ENCODE assay signal across 29 mouse cellular contexts in genomic region chr17:17678781-17679180, GRCm38 (mm10). TPM values are rescaled to one million over a fixed set of nuclear protein-coding genes. Genes with fewer than 3 reads are reported as not detected.
DNase-seq lines count a peak whose midpoint lies in the region; ATAC-seq and TF ChIP-seq lines count a peak whose summit lies in the region.
"Had no signal": no experiment of that assay in that cellular context is flagged by ENCODE, and none has a peak within 500 bp of the region (broad histone marks: within the 10 kb centered on the region; RNA-seq: fewer than 3 reads in every experiment).

No protein-coding gene starts in this region.

- no peaks in the 10 kb centered on the region for H3K36me3 ChIP-seq in forebrain, embryonic 11.5 days (ENCODE audit: control insufficient read depth, insufficient read depth, low read length)
- H3K36me3 ChIP-seq in forebrain, postnatal 0 days (ENCODE audit: insufficient read depth) = no peaks in the 10 kb centered on the region
- H3K36me3 ChIP-seq in forebrain, embryonic 14.5 days (ENCODE audit: control insufficient read depth, insufficient read depth, low read length) = no peaks in the 10 kb centered on the region
- H3K36me3 ChIP-seq in forebrain, embryonic 16.5 days (ENCODE audit: control insufficient read depth, insufficient read depth) = no peaks in the 10 kb centered on the region
- no peaks in the 10 kb centered on the region for H3K36me3 ChIP-seq in midbrain, postnatal 0 days (ENCODE audit: insufficient read depth, low read length)
- H3K36me3 ChIP-seq in midbrain, embryonic 15.5 days (replicated peaks) = no peaks in the 10 kb centered on the region
- H3K36me3 ChIP-seq: embryonic facial prominence, embryonic 13.5 days; embryonic facial prominence, embryonic 15.5 days; forebrain, embryonic 10.5 days; G1E had no signal

- H3K27me3 ChIP-seq in forebrain, embryonic 11.5 days (ENCODE audit: control insufficient read depth, insufficient read depth, low read length) = no peaks in the 10 kb centered on the region
- H3K27me3 ChIP-seq in forebrain, postnatal 0 days (ENCODE audit: insufficient read depth, low read length) = no peaks in the 10 kb centered on the region
- H3K27me3 ChIP-seq in forebrain, embryonic 14.5 days (replicated peaks; ENCODE audit: control insufficient read depth, insufficient read depth, low read length) = no peaks in the 10 kb centered on the region
- no peaks in the 10 kb centered on the region for H3K27me3 ChIP-seq in forebrain, embryonic 16.5 days (replicated peaks; ENCODE audit: control insufficient read depth, insufficient read depth, low read length)
- no peaks in the 10 kb centered on the region for H3K27me3 ChIP-seq in midbrain, postnatal 0 days (ENCODE audit: insufficient read depth, low read length)
- H3K27me3 ChIP-seq in midbrain, embryonic 15.5 days (replicated peaks) = no peaks in the 10 kb centered on the region
- H3K27me3 ChIP-seq: CH12.LX; embryonic facial prominence, embryonic 13.5 days; embryonic facial prominence, embryonic 15.5 days had no signal

- no peak for DNase-seq in forebrain, embryonic 11.5 days (ENCODE audit: low spot score)
- DNase-seq in forebrain, postnatal 0 days = no peak
- DNase-seq in forebrain, embryonic 14.5 days (ENCODE audit: low spot score) = peak; percentile 58
- DNase-seq in midbrain, postnatal 0 days (ENCODE audit: low spot score) = peak; percentile 12
- peak; percentile 5 for DNase-seq in Muller cell, postnatal 12 days (ENCODE audit: inconsistent ontology term)
- DNase-seq in lung, postnatal 4 days = no peak
- DNase-seq: adrenal gland, adult 2 months; adrenal gland, postnatal 10 days; adrenal gland, postnatal 25 days; B cell, adult 2 months; cerebellum, adult 18-20 months; cerebellum, adult 8-10 months; cerebellum, adult 9-11 months; cerebellum, postnatal 14 days; cerebellum, postnatal 36 days; embryo, embryonic 11 days had no signal

- 80% methylated on average over 1 of the region's 1 CpGs for WGBS in forebrain, embryonic 11.5 days
- WGBS in forebrain, postnatal 0 days = 49% methylated on average over 1 of the region's 1 CpGs
- 50% methylated on average over 1 of the region's 1 CpGs for WGBS in forebrain, embryonic 14.5 days
- WGBS in forebrain, embryonic 16.5 days = 53% methylated on average over 1 of the region's 1 CpGs
- 90% methylated on average over 1 of the region's 1 CpGs for WGBS in midbrain, postnatal 0 days
- WGBS in midbrain, embryonic 15.5 days = 89% methylated on average over 1 of the region's 1 CpGs

- no peak for TF ChIP-seq CTCF in forebrain, postnatal 0 days (IDR thresholded peaks at IDR 0.05; ENCODE audit: low read depth)
- no peak for TF ChIP-seq CTCF in midbrain, postnatal 0 days (IDR thresholded peaks at IDR 0.05)

- peak; percentile 44; the same call in 1 of the 2 replicates for ATAC-seq in forebrain, embryonic 11.5 days (replicated peaks; ENCODE audit: low FRiP score)
- ATAC-seq in forebrain, postnatal 0 days = no peak
- 0 out of 2 replicates have a peak, but pooled peaks have one; percentile 15 for ATAC-seq in forebrain, embryonic 14.5 days
- ATAC-seq in forebrain, embryonic 16.5 days = no peak
- ATAC-seq in midbrain, postnatal 0 days (ENCODE audit: low FRiP score) = no peak
- no peak for ATAC-seq in midbrain, embryonic 15.5 days (replicated peaks)
- ATAC-seq: CD4-positive, CD25-positive, alpha-beta regulatory T cell, adult 4 months had no signal

- no peak overlapping the region for H3K4me2 ChIP-seq in forebrain, embryonic 11.5 days (ENCODE audit: low read depth, low read length, severe bottlenecking)
- H3K4me2 ChIP-seq in forebrain, postnatal 0 days (ENCODE audit: low read depth) = no peak overlapping the region
- no peak overlapping the region for H3K4me2 ChIP-seq in forebrain, embryonic 14.5 days (ENCODE audit: low read length)
- H3K4me2 ChIP-seq in forebrain, embryonic 16.5 days (ENCODE audit: low read length) = no peak overlapping the region
- H3K4me2 ChIP-seq in midbrain, postnatal 0 days (ENCODE audit: low read depth, low read length, poor library complexity, severe bottlenecking) = no peak overlapping the region
- H3K4me2 ChIP-seq in midbrain, embryonic 15.5 days = no peak overlapping the region
- H3K4me2 ChIP-seq: embryonic facial prominence, embryonic 13.5 days; embryonic facial prominence, embryonic 15.5 days had no signal

- H3K4me3 ChIP-seq in forebrain, embryonic 11.5 days (ENCODE audit: low read depth, low read length) = no peak overlapping the region
- H3K4me3 ChIP-seq in forebrain, postnatal 0 days (ENCODE audit: low read depth, low read length) = no peak overlapping the region
- no peak overlapping the region for H3K4me3 ChIP-seq in forebrain, embryonic 14.5 days (ENCODE audit: low read depth, low read length)
- H3K4me3 ChIP-seq in forebrain, embryonic 16.5 days (replicated peaks; ENCODE audit: low read length) = no peak overlapping the region
- no peak overlapping the region for H3K4me3 ChIP-seq in midbrain, postnatal 0 days (ENCODE audit: low read depth, low read length)
- no peak overlapping the region for H3K4me3 ChIP-seq in midbrain, embryonic 15.5 days
- H3K4me3 ChIP-seq: embryonic facial prominence, embryonic 13.5 days; embryonic facial prominence, embryonic 15.5 days; erythroblast, embryonic 14.5 days; forebrain, embryonic 10.5 days had no signal

- H3K9me3 ChIP-seq in forebrain, embryonic 11.5 days (ENCODE audit: control insufficient read depth, low read length) = no peaks in the 10 kb centered on the region
- H3K9me3 ChIP-seq in forebrain, postnatal 0 days (ENCODE audit: low read length) = no peaks in the 10 kb centered on the region
- H3K9me3 ChIP-seq in forebrain, embryonic 14.5 days (replicated peaks; ENCODE audit: control insufficient read depth, low read length) = no peaks in the 10 kb centered on the region
- no peaks in the 10 kb centered on the region for H3K9me3 ChIP-seq in forebrain, embryonic 16.5 days (ENCODE audit: control insufficient read depth, low read length)
- no peaks in the 10 kb centered on the region for H3K9me3 ChIP-seq in midbrain, postnatal 0 days (ENCODE audit: low read length)
- no peaks in the 10 kb centered on the region for H3K9me3 ChIP-seq in midbrain, embryonic 15.5 days
- H3K9me3 ChIP-seq: embryonic facial prominence, embryonic 13.5 days; embryonic facial prominence, embryonic 15.5 days; forebrain, embryonic 10.5 days; G1E had no signal

- no peak overlapping the region for H3K27ac ChIP-seq in forebrain, embryonic 11.5 days (ENCODE audit: low read depth, low read length)
- H3K27ac ChIP-seq in forebrain, postnatal 0 days (ENCODE audit: low read depth, low read length) = no peak overlapping the region
- no peak overlapping the region for H3K27ac ChIP-seq in forebrain, embryonic 14.5 days (ENCODE audit: low read depth, low read length)
- H3K27ac ChIP-seq in forebrain, embryonic 16.5 days (ENCODE audit: low read length) = no peak overlapping the region
- no peak overlapping the region for H3K27ac ChIP-seq in midbrain, postnatal 0 days (ENCODE audit: low read depth, low read length)
- no peak overlapping the region for H3K27ac ChIP-seq in midbrain, embryonic 15.5 days
- H3K27ac ChIP-seq: embryonic facial prominence, embryonic 13.5 days; embryonic facial prominence, embryonic 15.5 days; forebrain, embryonic 10.5 days had no signal

- H3K4me1 ChIP-seq in forebrain, embryonic 11.5 days (replicated peaks; ENCODE audit: control insufficient read depth, insufficient read depth, low read length) = no peaks in the 10 kb centered on the region
- H3K4me1 ChIP-seq in forebrain, postnatal 0 days (ENCODE audit: insufficient read depth) = no peaks in the 10 kb centered on the region
- H3K4me1 ChIP-seq in forebrain, embryonic 14.5 days (ENCODE audit: control insufficient read depth, insufficient read depth, low read length) = no peaks in the 10 kb centered on the region; the same call in 1 of the 2 replicates
- 0 out of 2 replicates have a peak, but pooled peaks cover 3% of the 10 kb centered on the region for H3K4me1 ChIP-seq in forebrain, embryonic 16.5 days (replicated peaks; ENCODE audit: control insufficient read depth, insufficient read depth, low read length)
- H3K4me1 ChIP-seq in midbrain, postnatal 0 days (ENCODE audit: insufficient read depth, low read length) = no peaks in the 10 kb centered on the region
- H3K4me1 ChIP-seq in midbrain, embryonic 15.5 days = no peaks in the 10 kb centered on the region
- H3K4me1 ChIP-seq: embryonic facial prominence, embryonic 13.5 days; embryonic facial prominence, embryonic 15.5 days; forebrain, embryonic 10.5 days had no signal

- H3K9ac ChIP-seq in forebrain, embryonic 11.5 days (ENCODE audit: low read length) = no peak overlapping the region
- H3K9ac ChIP-seq in forebrain, postnatal 0 days = no peak overlapping the region
- no peak overlapping the region for H3K9ac ChIP-seq in forebrain, embryonic 14.5 days (ENCODE audit: low read length)
- H3K9ac ChIP-seq in forebrain, embryonic 16.5 days (replicated peaks; ENCODE audit: low read depth, low read length) = no peak overlapping the region
- no peak overlapping the region for H3K9ac ChIP-seq in midbrain, postnatal 0 days (replicated peaks; ENCODE audit: low read length, poor library complexity, severe bottlenecking)
- no peak overlapping the region for H3K9ac ChIP-seq in midbrain, embryonic 15.5 days
- H3K9ac ChIP-seq: embryonic facial prominence, embryonic 13.5 days; embryonic facial prominence, embryonic 15.5 days had no signal

RNA-seq across cellular contexts. Expression of gene Vmn2r90, which starts 24.8 kb away (rescaled TPM):
- not detected in 2 replicates for polyA plus RNA-seq in forebrain, embryonic 11.5 days (2014; fragmentation: Nextera tagmentation; extraction: Ambion mirVana)
- not detected in 2 replicates for total RNA-seq in forebrain, postnatal 0 days (2014; rRNA removed)
- not detected in 2 replicates for polyA plus RNA-seq in forebrain, postnatal 0 days (2015; fragmentation: Nextera tagmentation; extraction: Ambion mirVana)
- polyA plus RNA-seq in forebrain, embryonic 14.5 days (2014; fragmentation: Nextera tagmentation; extraction: Ambion mirVana) = not detected in 2 replicates
- 0.08 TPM in 1 of 2 replicates, not detected in the other for polyA plus RNA-seq in forebrain, embryonic 16.5 days (2015; fragmentation: Nextera tagmentation; extraction: Ambion mirVana)
- total RNA-seq in midbrain, postnatal 0 days (2014; rRNA removed) = not detected in 2 replicates
- polyA plus RNA-seq in midbrain, postnatal 0 days (2015; fragmentation: Nextera tagmentation; extraction: Ambion mirVana) = 0.05 TPM in 1 of 2 replicates, not detected in the other
- polyA plus RNA-seq in midbrain, embryonic 15.5 days (2015; fragmentation: Nextera tagmentation; extraction: Ambion mirVana) = not detected in 2 replicates
- total RNA-seq: adrenal gland, adult 2 months; adrenal gland, postnatal 10 days; adrenal gland, postnatal 25 days; adrenal gland, postnatal 4 days; common myeloid progenitor, adult 5-6 weeks had no signal
- polyA plus RNA-seq: adrenal gland, adult 2 months; embryonic facial prominence, embryonic 11.5 days; embryonic facial prominence, embryonic 13.5 days; embryonic facial prominence, embryonic 15.5 days; erythroblast, embryonic 14.5 days; forebrain, embryonic 10.5 days; frontal cortex, adult 2 months; G1E had no signal

RNA-seq across cellular contexts. Expression of gene Lnpep, which starts 53.9 kb away (rescaled TPM):
- polyA plus RNA-seq in forebrain, embryonic 11.5 days (2014; fragmentation: Nextera tagmentation; extraction: Ambion mirVana) = 7.0 and 8.5 TPM in 2 replicates
- 24.1 and 33.1 TPM in 2 replicates for total RNA-seq in forebrain, postnatal 0 days (2014; rRNA removed)
- 2.0 and 5.1 TPM in 2 replicates for polyA plus RNA-seq in forebrain, postnatal 0 days (2015; fragmentation: Nextera tagmentation; extraction: Ambion mirVana)
- 5.2 and 8.3 TPM in 2 replicates for polyA plus RNA-seq in forebrain, embryonic 14.5 days (2014; fragmentation: Nextera tagmentation; extraction: Ambion mirVana)
- 8.0 and 10.3 TPM in 2 replicates for polyA plus RNA-seq in forebrain, embryonic 16.5 days (2015; fragmentation: Nextera tagmentation; extraction: Ambion mirVana)
- 24.5 and 31.2 TPM in 2 replicates for total RNA-seq in midbrain, postnatal 0 days (2014; rRNA removed)
- 4.5 and 6.2 TPM in 2 replicates for polyA plus RNA-seq in midbrain, postnatal 0 days (2015; fragmentation: Nextera tagmentation; extraction: Ambion mirVana)
- 8.3 and 8.6 TPM in 2 replicates for polyA plus RNA-seq in midbrain, embryonic 15.5 days (2015; fragmentation: Nextera tagmentation; extraction: Ambion mirVana)

Comparison
In these comparisons a context has a peak if more than half of its experiments do, and no peak if none do; other contexts are left out.
1. ATAC-seq: peak in forebrain, embryonic 11.5 days (single experiment) and forebrain, embryonic 14.5 days (single experiment); none in forebrain, postnatal 0 days (single experiment), forebrain, embryonic 16.5 days (single experiment), midbrain, postnatal 0 days (single experiment) and midbrain, embryonic 15.5 days (single experiment).
2. DNase-seq: peak in forebrain, embryonic 14.5 days (single experiment), midbrain, postnatal 0 days (single experiment) and Muller cell, postnatal 12 days (single experiment); none in forebrain, embryonic 11.5 days (single experiment), forebrain, postnatal 0 days (single experiment) and lung, postnatal 4 days (0 of 2).